Mouse (Mus musculus): Measurements from ENCODE around the gene Adsl. TPM values are rescaled to one million over a fixed set of nuclear protein-coding genes. Genes with fewer than 3 reads are reported as not detected.

Adsl gene
- polyA plus RNA-seq, 1 experiment: 31.1 TPM

DNA sequence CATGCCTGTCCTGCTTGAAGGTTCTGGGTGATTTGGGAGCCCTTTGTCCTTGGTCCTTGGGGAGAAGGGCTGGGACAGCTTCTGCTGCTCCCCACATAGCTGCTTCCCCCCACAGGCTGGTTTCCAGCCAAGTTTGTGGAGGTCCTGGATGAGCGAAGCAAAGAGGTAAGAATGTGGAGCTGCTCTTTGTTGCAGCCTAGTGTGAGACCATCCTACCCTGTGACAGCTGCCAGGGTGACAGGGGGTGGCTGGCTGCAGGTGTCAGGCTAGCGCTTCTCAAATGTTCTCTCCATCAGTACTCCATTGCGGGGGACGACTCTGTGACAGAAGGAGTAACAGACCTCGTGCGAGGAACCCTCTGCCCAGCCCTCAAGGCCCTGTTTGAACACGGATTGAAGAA is 61.8 kb downstream of the Adsl start:
- Histone ChIP-seq H3K4me1 (ENCODE audit: control insufficient read depth, insufficient read depth, insufficient read length, low read length) (no peaks in the 10 kb centered on the region), H3K4me3 (ENCODE audit: insufficient read depth, low read depth, low read length) (no peak overlapping the region), H3K27ac (replicated peaks; ENCODE audit: low read depth, low read length) (no peak overlapping the region)

DNA sequence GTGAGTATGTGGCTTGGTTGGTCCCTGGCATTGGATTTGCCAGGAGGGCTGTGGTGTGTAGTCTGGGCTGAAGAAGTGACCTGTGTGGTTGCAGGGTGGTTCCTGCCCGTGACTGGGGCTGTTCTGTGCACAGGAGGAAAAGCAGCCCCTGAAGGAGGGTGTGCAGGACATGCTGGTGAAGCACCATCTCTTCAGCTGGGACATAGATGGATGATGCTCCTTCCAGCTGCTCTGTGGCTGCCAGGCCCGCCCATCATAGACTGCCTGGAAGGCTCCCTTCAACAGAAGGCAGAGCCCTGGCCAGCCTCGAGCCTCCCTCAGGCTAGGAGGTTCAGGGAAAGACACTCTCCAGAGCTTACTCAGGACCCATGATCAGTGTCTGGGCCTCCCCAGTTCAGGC is 63.2 kb downstream of the Adsl start:
- Histone ChIP-seq H3K4me3 (ENCODE audit: insufficient read depth, low read depth, low read length) (no peak overlapping the region), H3K27ac (replicated peaks; ENCODE audit: low read depth, low read length) (no peak overlapping the region), H3K4me1 (ENCODE audit: control insufficient read depth, insufficient read depth, insufficient read length, low read length) (no peaks in the 10 kb centered on the region)

DNA sequence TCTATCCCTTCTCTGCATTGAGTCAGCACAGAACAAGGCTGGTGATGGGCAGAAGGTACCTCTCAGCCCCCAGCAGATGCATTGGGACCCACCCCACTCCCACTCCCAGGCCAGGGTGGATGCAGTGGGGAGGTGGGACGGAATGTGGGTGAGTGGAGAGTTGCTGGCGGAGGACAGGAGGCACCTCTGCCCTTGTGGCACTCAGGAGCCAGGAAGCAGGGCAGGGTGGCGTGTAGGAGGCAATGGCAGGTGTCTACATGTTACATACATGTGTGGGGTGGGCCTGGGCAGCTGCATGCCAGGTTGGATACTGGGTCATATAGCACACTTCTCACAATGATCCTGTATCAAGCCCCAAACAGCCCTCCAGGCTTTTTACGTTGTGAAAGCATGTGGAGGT is 64.1 kb downstream of the Adsl start:
- Histone ChIP-seq H3K4me1 (ENCODE audit: control insufficient read depth, insufficient read depth, insufficient read length, low read length) (no peaks in the 10 kb centered on the region), H3K4me3 (ENCODE audit: insufficient read depth, low read depth, low read length) (no peak overlapping the region), H3K27ac (replicated peaks; ENCODE audit: low read depth, low read length) (no peak overlapping the region)

DNA sequence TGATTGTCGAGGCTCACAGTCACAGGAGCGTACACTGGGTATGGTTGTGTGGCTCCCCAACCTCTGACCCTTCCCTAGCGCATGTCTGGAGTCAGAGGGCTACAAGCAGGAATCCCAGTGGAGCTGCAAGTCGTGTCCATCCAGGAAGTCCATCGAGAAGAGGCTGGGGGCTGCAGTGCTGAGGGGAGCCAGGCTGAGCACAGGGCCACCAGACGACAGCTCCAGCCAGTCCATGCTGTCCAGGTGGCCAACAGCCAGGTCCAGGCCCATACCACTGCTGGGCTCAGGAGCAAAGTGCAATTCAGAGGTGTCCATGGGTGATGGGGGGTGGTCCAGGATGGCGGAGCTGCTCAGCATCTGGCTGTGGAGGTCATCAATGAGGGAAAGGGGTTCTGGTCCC is 64.9 kb downstream of the Adsl start:
- H3K4me1 ChIP-seq (ENCODE audit: control insufficient read depth, insufficient read depth, insufficient read length, low read length): no peaks in the 10 kb centered on the region
- H3K4me3 ChIP-seq (ENCODE audit: insufficient read depth, low read depth, low read length): no peak overlapping the region
- no peak overlapping the region for H3K27ac ChIP-seq (replicated peaks; ENCODE audit: low read depth, low read length)

DNA sequence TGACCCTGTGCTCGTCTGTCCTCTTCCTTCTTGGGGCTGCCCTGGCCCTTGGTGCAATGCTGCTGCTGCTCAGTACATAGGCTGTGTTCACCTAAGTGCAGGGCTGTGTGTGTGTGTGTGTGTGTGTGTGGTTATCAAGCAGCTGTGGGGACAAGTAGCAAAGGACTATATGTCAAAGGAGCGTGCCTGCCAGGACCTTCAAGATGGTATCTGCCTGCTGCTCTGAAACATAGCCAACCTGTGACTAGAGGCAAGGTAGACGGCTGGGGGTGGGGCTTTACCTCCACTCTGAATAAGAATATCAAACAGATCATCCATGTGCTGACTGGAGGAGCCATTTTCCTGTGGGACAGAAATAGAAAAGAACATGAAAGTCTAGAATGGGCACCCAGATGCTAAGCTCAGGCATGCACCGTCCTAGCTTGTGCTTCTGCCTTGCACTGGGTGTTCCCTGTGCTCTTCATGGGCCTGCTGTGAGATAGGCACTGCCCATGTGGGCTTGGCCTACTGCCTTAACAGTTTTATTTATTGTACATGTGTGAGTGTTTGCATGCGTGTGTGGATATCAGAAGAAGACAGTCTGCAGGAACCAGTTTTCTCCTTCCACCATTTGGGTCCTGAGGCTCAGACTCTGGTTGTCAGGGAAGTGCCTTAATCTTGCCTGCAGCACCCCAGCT is 66.9 kb downstream of the Adsl start:
- no peak overlapping the region for H3K4me3 ChIP-seq (ENCODE audit: insufficient read depth, low read depth, low read length)
- no peak overlapping the region for H3K27ac ChIP-seq (replicated peaks; ENCODE audit: low read depth, low read length)
- H3K4me1 ChIP-seq (ENCODE audit: control insufficient read depth, insufficient read depth, insufficient read length, low read length): no peaks in the 10 kb centered on the region

DNA sequence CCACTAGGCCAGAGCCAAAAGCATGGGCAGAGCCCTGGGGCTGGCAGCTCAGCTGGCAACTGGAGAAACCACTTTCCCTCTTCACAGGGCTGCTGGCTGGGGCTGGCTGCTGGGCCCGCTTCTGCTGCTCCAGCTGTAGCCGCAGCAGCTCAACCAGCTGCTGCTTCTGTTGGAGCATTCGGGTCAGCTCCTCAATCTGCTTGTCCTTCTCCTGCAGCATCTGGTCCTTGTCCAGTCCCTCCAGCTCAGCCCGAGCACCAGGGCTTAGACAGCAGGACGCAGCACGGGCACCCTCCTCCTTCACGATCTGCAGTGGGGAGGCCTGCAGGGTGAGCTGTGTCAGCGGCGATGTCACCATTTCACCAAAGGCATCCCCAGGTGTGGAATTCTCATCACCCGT is 68.2 kb downstream of the Adsl start:
- Histone ChIP-seq H3K4me1 (ENCODE audit: control insufficient read depth, insufficient read depth, insufficient read length, low read length) (no peaks in the 10 kb centered on the region), H3K4me3 (ENCODE audit: insufficient read depth, low read depth, low read length) (no peak overlapping the region), H3K27ac (replicated peaks; ENCODE audit: low read depth, low read length) (no peak overlapping the region)

DNA sequence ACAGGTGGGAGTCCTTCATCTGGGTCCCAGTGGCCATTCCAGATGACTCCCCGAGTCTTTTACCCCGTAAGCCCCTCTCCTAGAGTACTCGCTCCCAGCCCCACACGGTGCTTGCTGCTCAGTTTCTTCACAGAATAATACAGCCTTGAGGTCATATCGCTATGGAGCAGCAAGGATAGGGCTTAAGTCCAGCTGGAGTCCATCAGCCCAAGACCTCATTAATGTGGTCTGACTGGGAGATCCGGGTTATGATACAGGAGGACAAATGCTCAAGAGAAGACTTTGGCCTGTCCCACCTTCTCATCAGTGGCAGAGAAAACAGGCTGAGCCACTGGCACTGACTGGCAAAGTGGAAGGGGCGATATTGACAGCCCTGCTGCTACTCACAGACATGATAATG is 69.0 kb downstream of the Adsl start:
- Histone ChIP-seq H3K27ac (replicated peaks; ENCODE audit: low read depth, low read length) (no peak overlapping the region), H3K4me1 (ENCODE audit: control insufficient read depth, insufficient read depth, insufficient read length, low read length) (no peaks in the 10 kb centered on the region), H3K4me3 (ENCODE audit: insufficient read depth, low read depth, low read length) (no peak overlapping the region)

Other genes starting within 250 kb of the Adsl start
- 9.8 and 17.8 TPM in 2 replicates for gene Tnrc6b, start 237.2 kb upstream of the Adsl start, polyA plus RNA-seq (2012; ENCODE audit: insufficient read depth, insufficient read length, missing spikeins)
- 5.5 and 5.9 TPM in 2 replicates for gene Sgsm3, start 29.3 kb downstream of the Adsl start, polyA plus RNA-seq (2012; ENCODE audit: insufficient read depth, insufficient read length, missing spikeins)
- 2.7 and 3.6 TPM in 2 replicates for gene Mrtfa, start 242.3 kb downstream of the Adsl start, polyA plus RNA-seq (2012; ENCODE audit: insufficient read depth, insufficient read length, missing spikeins)